Mouse (Mus musculus): Measurements from ENCODE around the gene Gga1. TPM values are rescaled to one million over a fixed set of nuclear protein-coding genes. Genes with fewer than 3 reads are reported as not detected.
"Not testable (repeated sequence)": the region's sequence is repeated elsewhere in the genome, so short reads cannot be mapped to it uniquely, and the experiment has no call there.

Gene Gga1
- polyA plus RNA-seq, 1 experiment = 55.3 TPM

- TF ChIP-seq CTCF (IDR thresholded peaks at IDR 0.05; ENCODE audit: control insufficient read depth, insufficient read depth, low read length) (no peak), POLR2A (IDR thresholded peaks at IDR 0.05; ENCODE audit: borderline replicate concordance, control insufficient read depth, low read depth, low read length) (no peak)
- Histone ChIP-seq H3K4me1 (ENCODE audit: control insufficient read depth, insufficient read depth, low read length) (no peaks in the 10 kb centered on the region; the same call in 1 of the 2 replicates), H3K27ac (ENCODE audit: control insufficient read depth, insufficient read depth, low read depth, low read length, poor library complexity) (no peak overlapping the region), H3K4me3 (replicated peaks; ENCODE audit: control insufficient read depth, low read depth, low read length) (no peak overlapping the region)
- 86% methylated on average over 8 of the region's 8 CpGs for WGBS
These were observed 2.0 kb upstream of the Gga1 start for GRCm38 (mm10) chr15:78874989-78875388.

- Histone ChIP-seq H3K4me1 (ENCODE audit: control insufficient read depth, insufficient read depth, low read length) (no peaks in the 10 kb centered on the region; the same call in 1 of the 2 replicates), H3K27ac (ENCODE audit: control insufficient read depth, insufficient read depth, low read depth, low read length, poor library complexity) (no peak overlapping the region), H3K4me3 (replicated peaks; ENCODE audit: control insufficient read depth, low read depth, low read length) (no peak overlapping the region)
- 83% methylated on average over 5 of the region's 5 CpGs for WGBS
- no peak for TF ChIP-seq POLR2A (IDR thresholded peaks at IDR 0.05; ENCODE audit: borderline replicate concordance, control insufficient read depth, low read depth, low read length)
- no peak for TF ChIP-seq CTCF (IDR thresholded peaks at IDR 0.05; ENCODE audit: control insufficient read depth, insufficient read depth, low read length)
These were observed 1.5 kb upstream of the Gga1 start for GRCm38 (mm10) chr15:78875537-78875936.

- WGBS = 1% methylated on average over 17 of the region's 17 CpGs
- Histone ChIP-seq H3K4me3 (replicated peaks; ENCODE audit: control insufficient read depth, low read depth, low read length) (peak overlapping the region; percentile 56), H3K4me1 (ENCODE audit: control insufficient read depth, insufficient read depth, low read length) (no peaks in the 10 kb centered on the region; the same call in 1 of the 2 replicates), H3K27ac (ENCODE audit: control insufficient read depth, insufficient read depth, low read depth, low read length, poor library complexity) (peak overlapping the region; percentile 98; the same call in 1 of the 2 replicates)
- TF ChIP-seq CTCF (IDR thresholded peaks at IDR 0.05; ENCODE audit: control insufficient read depth, insufficient read depth, low read length) (peak; percentile 55; the same call in 1 of the 2 replicates), POLR2A (IDR thresholded peaks at IDR 0.05; ENCODE audit: borderline replicate concordance, control insufficient read depth, low read depth, low read length) (peak; percentile 25; the same call in 1 of the 2 replicates)
These were observed 713 bp upstream of the Gga1 start for GRCm38 (mm10) chr15:78876258-78876696.

- H3K4me3 ChIP-seq (replicated peaks; ENCODE audit: control insufficient read depth, low read depth, low read length) = peak overlapping the region; percentile 56
- WGBS = 0% methylated on average over 17 of the region's 17 CpGs
- no peaks in the 10 kb centered on the region; the same call in 1 of the 2 replicates for H3K4me1 ChIP-seq (ENCODE audit: control insufficient read depth, insufficient read depth, low read length)
These were observed 910 bp downstream of the Gga1 start for GRCm38 (mm10) chr15:78877810-78878390.

GRCm38 (mm10) chr15:78878792-78879516 lies 2.0 kb downstream of the Gga1 start:
- WGBS = 8% methylated on average over 7 of the region's 7 CpGs
- peak overlapping the region; percentile 59 for H3K27ac ChIP-seq (ENCODE audit: control insufficient read depth, insufficient read depth, low read depth, low read length, poor library complexity)
- not testable (repeated sequence) for H3K4me3 ChIP-seq (replicated peaks; ENCODE audit: control insufficient read depth, low read depth, low read length); H3K4me1 ChIP-seq (ENCODE audit: control insufficient read depth, insufficient read depth, low read length)

More at GRCm38 (mm10) chr15:78877810-78878390, 910 bp downstream of the Gga1 start:
- peak overlapping the region; percentile 98 for H3K27ac ChIP-seq (ENCODE audit: control insufficient read depth, insufficient read depth, low read depth, low read length, poor library complexity)
- TF ChIP-seq CTCF (IDR thresholded peaks at IDR 0.05; ENCODE audit: control insufficient read depth, insufficient read depth, low read length) = no peak
- no peak for TF ChIP-seq POLR2A (IDR thresholded peaks at IDR 0.05; ENCODE audit: borderline replicate concordance, control insufficient read depth, low read depth, low read length)

GRCm38 (mm10) chr15:78880432-78880831 lies 3.4 kb downstream of the Gga1 start:
- no peaks in the 10 kb centered on the region; the same call in 1 of the 2 replicates for H3K4me1 ChIP-seq (ENCODE audit: control insufficient read depth, insufficient read depth, low read length)
- no peak overlapping the region for H3K27ac ChIP-seq (ENCODE audit: control insufficient read depth, insufficient read depth, low read depth, low read length, poor library complexity)
- H3K4me3 ChIP-seq (replicated peaks; ENCODE audit: control insufficient read depth, low read depth, low read length) = no peak overlapping the region
- TF ChIP-seq CTCF (IDR thresholded peaks at IDR 0.05; ENCODE audit: control insufficient read depth, insufficient read depth, low read length) (no peak), POLR2A (IDR thresholded peaks at IDR 0.05; ENCODE audit: borderline replicate concordance, control insufficient read depth, low read depth, low read length) (no peak)
- WGBS = 92% methylated on average over 8 of the region's 8 CpGs

- Histone ChIP-seq H3K4me3 (replicated peaks; ENCODE audit: control insufficient read depth, low read depth, low read length) (no peak overlapping the region), H3K27ac (ENCODE audit: control insufficient read depth, insufficient read depth, low read depth, low read length, poor library complexity) (no peak overlapping the region), H3K4me1 (ENCODE audit: control insufficient read depth, insufficient read depth, low read length) (no peaks in the 10 kb centered on the region)
- TF ChIP-seq CTCF (IDR thresholded peaks at IDR 0.05; ENCODE audit: control insufficient read depth, insufficient read depth, low read length) = peak; percentile 12; the same call in 1 of the 2 replicates
- no peak for TF ChIP-seq POLR2A (IDR thresholded peaks at IDR 0.05; ENCODE audit: borderline replicate concordance, control insufficient read depth, low read depth, low read length)
- WGBS = 82% methylated on average over 3 of the region's 3 CpGs
These were observed 4.8 kb downstream of the Gga1 start for GRCm38 (mm10) chr15:78881828-78882227.

- TF ChIP-seq POLR2A (IDR thresholded peaks at IDR 0.05; ENCODE audit: borderline replicate concordance, control insufficient read depth, low read depth, low read length) (no peak), CTCF (IDR thresholded peaks at IDR 0.05; ENCODE audit: control insufficient read depth, insufficient read depth, low read length) (no peak)
- no peak overlapping the region for H3K27ac ChIP-seq (ENCODE audit: control insufficient read depth, insufficient read depth, low read depth, low read length, poor library complexity)
These were observed 12.4 kb downstream of the Gga1 start for GRCm38 (mm10) chr15:78889401-78889853.

More at GRCm38 (mm10) chr15:78889401-78889853, 12.4 kb downstream of the Gga1 start:
- H3K4me3 ChIP-seq (replicated peaks; ENCODE audit: control insufficient read depth, low read depth, low read length) = no peak overlapping the region
- H3K4me1 ChIP-seq (ENCODE audit: control insufficient read depth, insufficient read depth, low read length) = no peaks in the 10 kb centered on the region; the same call in 1 of the 2 replicates
- WGBS = 65% methylated on average over 13 of the region's 13 CpGs
